Mouse (Mus musculus) neural tube, embryonic 13.5 days (tissue): ENCODE results near the gene Gm21983. TPM values are rescaled to one million over a fixed set of nuclear protein-coding genes. Genes with fewer than 3 reads are reported as not detected.

ENCODE experiments used
- ATAC-seq: fragments of 200-750 bp; cut with Nextera tagmentation; 2 replicates; pipeline ENCODE4 v1.8.0; 2017; ENCODE audit warnings: low read depth, mild to moderate bottlenecking, moderate TSS enrichment, moderate library complexity
- H3K27ac ChIP-seq: fragments of 300-500 bp; sonication (generic); replicated peaks from 2 replicates; pipeline ENCODE4 v1.5.1; 2015; ENCODE audit warnings: moderate library complexity, mild to moderate bottlenecking, inconsistent platforms
- H3K27me3 ChIP-seq: fragments of 300-500 bp; sonication (generic); 2 replicates; pipeline ENCODE4 v1.6.1; 2015; ENCODE audit warnings: mild to moderate bottlenecking, inconsistent platforms
- H3K36me3 ChIP-seq: fragments of 300-500 bp; sonication (generic); 2 replicates; pipeline ENCODE4 v1.6.1; 2015; ENCODE audit warnings: mild to moderate bottlenecking, inconsistent platforms
- H3K4me1 ChIP-seq: fragments of 300-500 bp; sonication (generic); replicated peaks from 2 replicates; pipeline ENCODE4 v1.6.1; 2015; ENCODE audit warnings: inconsistent platforms
- H3K4me2 ChIP-seq: fragments of 300-500 bp; sonication (generic); 2 replicates; pipeline ENCODE4 v1.6.1; 2015; ENCODE audit warnings: inconsistent platforms, mild to moderate bottlenecking, moderate library complexity
- H3K4me3 ChIP-seq: fragments of 300-500 bp; sonication (generic); 2 replicates; pipeline ENCODE4 v1.5.1; 2015; ENCODE audit warnings: mild to moderate bottlenecking, inconsistent platforms
- H3K9ac ChIP-seq: fragments of 300-500 bp; sonication (generic); 2 replicates; pipeline ENCODE4 v1.6.1; 2015; ENCODE audit warnings: moderate library complexity, mild to moderate bottlenecking, inconsistent platforms
- H3K9me3 ChIP-seq: fragments of 300-500 bp; sonication (generic); 2 replicates; pipeline ENCODE4 v1.6.1; 2016; ENCODE audit warnings: inconsistent platforms
- WGBS: fragments of 180-500 bp; shearing (Covaris S2); methylation state at CpG from one replicate; pipeline ENCODE4 v1.1.7; 2015; 5-methylcytosine and 5-hydroxymethylcytosine counted together
- polyA plus RNA-seq: library from polyadenylated mRNA; unstranded; fragments of >200 nt; fragmentation: Nextera tagmentation; extraction: Ambion mirVana; gene quantifications from 2 replicates; pipeline ENCODE4 v1.2.1, GENCODE M21; 2015

Gene Gm21983
- polyA plus RNA-seq, 1 experiment from 2014 or later = 0.35 TPM

GRCm38 (mm10) chr7:27180036-27180435 lies 850 bp downstream of the Gm21983 start:
- ATAC-seq = no peak
- H3K4me3 ChIP-seq = peak overlapping the region; percentile 11; the same call in 1 of the 2 replicates
- peaks cover 27% of the 10 kb centered on the region for H3K4me1 ChIP-seq
- peak overlapping the region; percentile 58 for H3K4me2 ChIP-seq
- H3K9me3 ChIP-seq = no peaks in the 10 kb centered on the region
- no peak overlapping the region for H3K9ac ChIP-seq
- no peaks in the 10 kb centered on the region for H3K27me3 ChIP-seq
- WGBS = 47% methylated on average over 5 of the region's 5 CpGs
- H3K36me3 ChIP-seq = peaks cover 32% of the 10 kb centered on the region
- peak overlapping the region; percentile 89 for H3K27ac ChIP-seq

GRCm38 (mm10) chr7:27179217-27179918 lies 1.5 kb downstream of the Gm21983 start:
- 52% methylated on average over 16 of the region's 16 CpGs for WGBS
- peaks cover 27% of the 10 kb centered on the region for H3K4me1 ChIP-seq
- peaks cover 32% of the 10 kb centered on the region for H3K36me3 ChIP-seq
- peak overlapping the region; percentile 57 for H3K9ac ChIP-seq
- peak; percentile 5; the same call in 1 of the 2 replicates for ATAC-seq
- no peaks in the 10 kb centered on the region for H3K9me3 ChIP-seq
- H3K27me3 ChIP-seq = no peaks in the 10 kb centered on the region
- peak overlapping the region; percentile 66 for H3K4me3 ChIP-seq
- peak overlapping the region; percentile 89 for H3K27ac ChIP-seq
- peak overlapping the region; percentile 58 for H3K4me2 ChIP-seq

GRCm38 (mm10) chr7:27178324-27179216 lies 2.3 kb downstream of the Gm21983 start, which contains the start of gene Rab4b:
TSS of gene Rab4b (minus strand) at chr7:27178896.
- Histone ChIP-seq H3K36me3 (peaks cover 33% of the 10 kb centered on the region), H3K4me3 (peak within 1 kb of the TSS; percentile 66), H3K4me1 (peaks cover 27% of the 10 kb centered on the region), H3K9ac (peak within 1 kb of the TSS; percentile 77), H3K4me2 (peak within 1 kb of the TSS; percentile 58), H3K9me3 (no peaks in the 10 kb centered on the region), H3K27ac (peak within 1 kb of the TSS; percentile 96), H3K27me3 (no peaks in the 10 kb centered on the region)
- peak; percentile 98 for ATAC-seq
- under 1% methylated on average over 53 of the region's 53 CpGs for WGBS

- peak; percentile 7 for ATAC-seq
- Histone ChIP-seq H3K9me3 (no peaks in the 10 kb centered on the region), H3K4me3 (peak overlapping the region; percentile 66), H3K27ac (peak overlapping the region; percentile 96), H3K4me1 (peaks cover 27% of the 10 kb centered on the region), H3K27me3 (no peaks in the 10 kb centered on the region), H3K9ac (peak overlapping the region; percentile 77), H3K36me3 (peaks cover 32% of the 10 kb centered on the region), H3K4me2 (peak overlapping the region; percentile 58)
- WGBS = 22% methylated on average over 4 of the region's 4 CpGs
These were observed 3.0 kb downstream of the Gm21983 start for GRCm38 (mm10) chr7:27177942-27178323.

DNA sequence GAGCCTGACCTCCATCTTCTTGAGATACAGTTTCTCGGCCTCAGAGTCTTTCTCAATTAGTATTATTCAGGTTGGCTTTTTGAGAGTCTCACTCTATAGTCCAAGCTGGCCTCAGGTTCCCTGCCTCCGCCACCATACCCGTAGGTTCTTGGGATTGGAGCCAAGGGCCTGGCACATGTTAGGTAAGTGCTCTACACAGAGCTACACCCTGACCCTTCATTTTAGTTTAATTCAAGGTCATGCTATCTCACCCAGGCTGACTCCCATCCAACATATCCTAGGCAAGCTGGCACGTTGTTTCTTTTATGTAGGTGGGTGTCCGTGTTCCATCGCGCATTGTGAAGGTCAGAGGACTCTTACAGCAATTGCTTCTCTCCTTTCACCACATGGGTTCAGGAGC lies 6.0 kb downstream of the Gm21983 start:
- Histone ChIP-seq H3K4me1 (peaks cover 18% of the 10 kb centered on the region), H3K27me3 (no peaks in the 10 kb centered on the region), H3K9ac (no peak overlapping the region), H3K4me3 (no peak overlapping the region), H3K27ac (no peak overlapping the region), H3K9me3 (no peaks in the 10 kb centered on the region), H3K36me3 (peaks cover 58% of the 10 kb centered on the region), H3K4me2 (no peak overlapping the region)
- 93% methylated on average over 7 of the region's 7 CpGs for WGBS
- no peak for ATAC-seq

- 94% methylated on average over 15 of the region's 15 CpGs for WGBS
These were observed 6.4 kb downstream of the Gm21983 start for GRCm38 (mm10) chr7:27174496-27174895.

GRCm38 (mm10) chr7:27170981-27171380 lies 9.9 kb downstream of the Gm21983 start:
- H3K27ac ChIP-seq = no peak overlapping the region

More at GRCm38 (mm10) chr7:27174496-27174895, 6.4 kb downstream of the Gm21983 start:
- H3K9ac ChIP-seq = no peak overlapping the region
- H3K27me3 ChIP-seq = no peaks in the 10 kb centered on the region
- no peak overlapping the region for H3K4me3 ChIP-seq
- peaks cover 14% of the 10 kb centered on the region for H3K4me1 ChIP-seq
- no peak for ATAC-seq
- peaks cover 58% of the 10 kb centered on the region for H3K36me3 ChIP-seq
- H3K27ac ChIP-seq = no peak overlapping the region
- H3K4me2 ChIP-seq = no peak overlapping the region
- H3K9me3 ChIP-seq = no peaks in the 10 kb centered on the region

GRCm38 (mm10) chr7:27168371-27168770 lies 12.5 kb downstream of the Gm21983 start:
- no peak overlapping the region for H3K4me2 ChIP-seq
- WGBS = 93% methylated on average over 5 of the region's 5 CpGs
- H3K27me3 ChIP-seq = no peaks in the 10 kb centered on the region
- no peak overlapping the region for H3K4me3 ChIP-seq
- H3K9me3 ChIP-seq = no peaks in the 10 kb centered on the region
- no peak overlapping the region for H3K27ac ChIP-seq
- H3K36me3 ChIP-seq = peaks cover 52% of the 10 kb centered on the region
- peaks cover 34% of the 10 kb centered on the region for H3K4me1 ChIP-seq
- no peak overlapping the region for H3K9ac ChIP-seq
- ATAC-seq = no peak

More at GRCm38 (mm10) chr7:27170981-27171380, 9.9 kb downstream of the Gm21983 start:
- H3K9ac ChIP-seq = no peak overlapping the region
- H3K36me3 ChIP-seq = peaks cover 63% of the 10 kb centered on the region
- no peak overlapping the region for H3K4me3 ChIP-seq
- H3K9me3 ChIP-seq = no peaks in the 10 kb centered on the region
- 83% methylated on average over 3 of the region's 3 CpGs for WGBS
- ATAC-seq = no peak
- H3K4me2 ChIP-seq = no peak overlapping the region
- peaks cover 11% of the 10 kb centered on the region for H3K4me1 ChIP-seq
- no peaks in the 10 kb centered on the region for H3K27me3 ChIP-seq

DNA sequence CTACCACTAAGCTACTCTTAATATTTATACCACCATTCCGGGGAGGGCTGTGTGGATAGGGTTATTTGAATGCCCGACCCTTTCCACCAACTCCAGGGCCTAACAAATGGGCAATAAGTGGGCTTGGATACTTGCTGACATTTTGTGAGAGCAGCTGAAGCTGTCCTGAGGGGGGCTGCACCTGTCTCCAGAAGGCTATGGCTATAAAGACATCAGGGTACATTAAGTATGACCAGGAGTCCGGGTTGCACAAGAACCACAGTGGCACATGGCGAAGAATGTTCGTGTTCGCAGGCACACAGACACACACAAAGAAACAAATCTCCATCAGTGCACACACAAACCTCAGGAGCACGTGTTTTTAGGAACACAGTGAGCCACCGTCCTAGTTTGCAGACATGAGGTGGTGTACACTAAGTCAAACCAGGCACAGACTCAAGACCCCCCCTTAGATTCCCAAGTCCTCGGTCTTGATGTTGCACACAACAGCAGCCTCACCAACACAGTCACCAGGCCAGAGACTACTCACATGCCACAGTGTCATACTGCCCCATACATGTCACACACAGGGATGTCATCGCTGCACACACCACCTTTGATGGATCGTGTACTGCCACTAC lies 13.3 kb downstream of the Gm21983 start:
- Histone ChIP-seq H3K9me3 (no peaks in the 10 kb centered on the region), H3K4me1 (peaks cover 42% of the 10 kb centered on the region), H3K27ac (peak overlapping the region; percentile 98), H3K27me3 (no peaks in the 10 kb centered on the region), H3K9ac (peak overlapping the region; percentile 91), H3K4me2 (peak overlapping the region; percentile 75), H3K4me3 (peak overlapping the region; percentile 73), H3K36me3 (peaks cover 48% of the 10 kb centered on the region)
- 73% methylated on average over 11 of the region's 11 CpGs for WGBS
- ATAC-seq = no peak

DNA sequence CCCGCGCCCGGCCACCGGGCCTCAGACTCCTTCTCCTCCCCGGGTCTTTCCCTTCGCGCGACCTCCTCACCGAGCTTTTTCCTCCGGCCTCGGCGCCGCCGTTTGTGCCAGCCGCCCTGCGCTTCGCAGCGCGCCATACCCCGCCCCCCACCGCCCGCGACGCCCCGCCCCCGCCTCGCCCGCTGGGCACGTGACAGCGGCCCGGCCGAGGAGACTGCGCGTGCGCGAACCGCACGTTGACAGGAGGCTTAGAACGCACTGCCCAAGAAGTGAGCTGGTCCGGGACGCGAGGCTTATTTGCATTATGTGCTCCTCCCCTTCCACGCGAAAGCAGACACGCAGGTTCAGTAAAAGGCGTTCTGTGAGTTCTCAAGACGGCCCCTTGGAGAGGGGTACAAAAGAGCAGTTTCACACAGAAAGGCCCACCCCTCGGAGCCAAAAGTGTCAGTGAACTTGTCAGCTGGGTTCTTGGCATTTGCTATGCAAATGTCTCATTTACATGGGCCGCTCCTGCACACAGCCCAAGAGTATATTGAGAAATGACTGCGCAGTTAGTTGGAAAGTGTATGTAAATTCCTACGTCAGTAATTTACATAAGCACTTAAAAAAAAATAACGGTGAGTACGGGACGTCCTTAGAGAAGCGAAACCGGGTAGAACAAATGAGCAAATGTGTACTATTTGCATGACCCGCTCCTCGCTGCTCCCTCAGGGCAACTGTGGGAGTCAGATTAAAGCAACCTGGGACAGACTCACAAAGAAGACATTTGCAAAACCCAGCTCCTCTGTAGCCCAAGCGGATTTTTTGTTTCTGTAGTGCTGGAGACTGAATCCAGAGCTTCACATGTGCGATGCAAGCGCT lies 14.0 kb downstream of the Gm21983 start, which contains the start of gene Egln2:
Gene Egln2, minus strand, starts transcription at position 189 of the 861 bp plus-strand sequence.
- Histone ChIP-seq H3K4me1 (peaks cover 49% of the 10 kb centered on the region), H3K36me3 (peaks cover 48% of the 10 kb centered on the region), H3K9ac (peak within 1 kb of the TSS; percentile 91), H3K4me3 (peak within 1 kb of the TSS; percentile 73), H3K9me3 (no peaks in the 10 kb centered on the region), H3K27ac (peak within 1 kb of the TSS; percentile 98), H3K4me2 (peak within 1 kb of the TSS; percentile 75), H3K27me3 (no peaks in the 10 kb centered on the region)
- WGBS = 2% methylated on average over 60 of the region's 61 CpGs
- peak; percentile 82 for ATAC-seq

GRCm38 (mm10) chr7:27166229-27166613 lies 14.7 kb downstream of the Gm21983 start:
- Histone ChIP-seq H3K4me3 (peak overlapping the region; percentile 73), H3K9me3 (no peaks in the 10 kb centered on the region), H3K27ac (peak overlapping the region; percentile 98), H3K27me3 (no peaks in the 10 kb centered on the region), H3K4me2 (peak overlapping the region; percentile 75), H3K9ac (peak overlapping the region; percentile 91), H3K4me1 (peaks cover 55% of the 10 kb centered on the region), H3K36me3 (peaks cover 47% of the 10 kb centered on the region)
- peak; percentile 51 for ATAC-seq
- WGBS = under 1% methylated on average over 36 of the region's 43 CpGs
